Mouse (Mus musculus) MEL (cell line): ENCODE measurements around the gene Ddhd1. TPM values are rescaled to one million over a fixed set of nuclear protein-coding genes. Genes with fewer than 3 reads are reported as not detected.

Experiments
- DNase-seq: peaks from one replicate; pipeline ENCODE4 v3.0.0; 2011; ENCODE audit warnings: low read depth, low spot score
- H3K27ac ChIP-seq: 2 replicates; pipeline ENCODE4 v1.5.1; 2012; ENCODE audit warnings: low read depth, mild to moderate bottlenecking, control low read depth, low read length, moderate library complexity; ENCODE audit not compliant: control insufficient read depth
- H3K27me3 ChIP-seq, 2 experiments: fragments of 150-350 bp in 1 of 2; sonication (generic) in 1 of 2; 2 replicates each; pipeline ENCODE4 v1.6.1; 2012; ENCODE audit warnings: low read length in 2 of 2, mild to moderate bottlenecking in 2 of 2, improper control_type of control experiment in 1 of 2, moderate library complexity in 1 of 2; ENCODE audit not compliant: insufficient read depth in 2 of 2, control insufficient read depth in 1 of 2
- H3K36me3 ChIP-seq, 2 experiments: 2 replicates each; pipeline ENCODE4 v1.6.1; 2012 to 2014; ENCODE audit warnings: low read length in 2 of 2, improper control_type of control experiment in 1 of 2, inconsistent platforms in 1 of 2, mild to moderate bottlenecking in 1 of 2; ENCODE audit not compliant: insufficient read depth in 2 of 2, control insufficient read depth in 1 of 2
- H3K4me1 ChIP-seq, 2 experiments: fragments of 150-350 bp in 1 of 2; sonication (generic) in 1 of 2; 2 replicates each; pipeline ENCODE4 v1.6.1; 2012; ENCODE audit warnings: low read length in 2 of 2, improper control_type of control experiment in 1 of 2, mild to moderate bottlenecking in 1 of 2; ENCODE audit not compliant: insufficient read depth in 2 of 2, control insufficient read depth in 1 of 2
- H3K4me3 ChIP-seq, 2 experiments: fragments of 150-350 bp in 1 of 2; sonication (generic) in 1 of 2; 2 replicates each; pipeline ENCODE4 v1.5.1; 2012; ENCODE audit warnings: low read depth in 2 of 2, low read length in 2 of 2, mild to moderate bottlenecking in 2 of 2, moderate library complexity in 2 of 2, control low read depth in 1 of 2, improper control_type of control experiment in 1 of 2; ENCODE audit not compliant: control insufficient read depth in 1 of 2, insufficient read depth in 1 of 2
- H3K79me2 ChIP-seq: 2 replicates; pipeline ENCODE4 v1.6.1; 2012; ENCODE audit warnings: mild to moderate bottlenecking, low read length, moderate library complexity; ENCODE audit not compliant: control insufficient read depth, poor library complexity, insufficient read depth
- H3K9ac ChIP-seq: 2 replicates; pipeline ENCODE4 v1.6.1; 2012; ENCODE audit warnings: low read depth, mild to moderate bottlenecking, control low read depth, low read length, moderate library complexity; ENCODE audit not compliant: control insufficient read depth, poor library complexity, severe bottlenecking
- H3K9me3 ChIP-seq: fragments of 150-350 bp; sonication (generic); replicated peaks from 2 replicates; pipeline ENCODE4 v1.6.1; 2012; ENCODE audit warnings: mild to moderate bottlenecking, low read length, improper control_type of control experiment, moderate library complexity; ENCODE audit not compliant: insufficient read depth
- CTCF ChIP-seq, 3 experiments: IDR thresholded peaks in 2 of 3; conservative IDR thresholded peaks in 1 of 3; 2 replicates each; pipeline ENCODE4 v1.5.1; 2011 to 2012; ENCODE audit warnings: low read length in 3 of 3, low read depth in 2 of 3, mild to moderate bottlenecking in 2 of 3, improper control_type of control experiment in 1 of 3, inconsistent platforms in 1 of 3, mixed read lengths in 1 of 3, moderate library complexity in 1 of 3; ENCODE audit not compliant: control insufficient read depth in 1 of 3, insufficient read depth in 1 of 3, poor library complexity in 1 of 3, severe bottlenecking in 1 of 3
- E2F4 ChIP-seq: IDR thresholded peaks from 2 replicates; pipeline ENCODE4 v1.6.1; 2011; ENCODE audit warnings: low read depth, low read length, improper control_type of control experiment, borderline replicate concordance
- ETS1 ChIP-seq: IDR thresholded peaks from 2 replicates; pipeline ENCODE4 v1.6.1; 2012; ENCODE audit warnings: low read depth, mild to moderate bottlenecking, inconsistent platforms, low read length, improper control_type of control experiment, moderate library complexity
- MAFK ChIP-seq: IDR thresholded peaks from 2 replicates; pipeline ENCODE4 v1.6.1; 2011; ENCODE audit warnings: low read depth, mild to moderate bottlenecking, low read length, improper control_type of control experiment, borderline replicate concordance
- MYC ChIP-seq: IDR thresholded peaks from 2 replicates; pipeline ENCODE4 v1.6.1; 2011; ENCODE audit warnings: low read depth, mild to moderate bottlenecking, low read length, improper control_type of control experiment, moderate library complexity
- POLR2AphosphoS2 ChIP-seq: IDR thresholded peaks from 2 replicates; pipeline ENCODE4 v1.6.1; 2011; ENCODE audit warnings: low read length, improper control_type of control experiment
- TAL1 ChIP-seq: IDR thresholded peaks from 2 replicates; pipeline ENCODE4 v1.6.1; 2012; ENCODE audit warnings: mild to moderate bottlenecking, inconsistent platforms, low read length, moderate library complexity, mixed read lengths
- TBP ChIP-seq: IDR thresholded peaks from 2 replicates; pipeline ENCODE4 v1.8.0; 2011; ENCODE audit warnings: low read depth, low read length, improper control_type of control experiment
- UBTF ChIP-seq: IDR thresholded peaks from 2 replicates; pipeline ENCODE4 v1.6.1; 2012; ENCODE audit warnings: low read depth, mild to moderate bottlenecking, inconsistent platforms, low read length, improper control_type of control experiment, moderate library complexity, borderline replicate concordance; ENCODE audit not compliant: insufficient read depth
- USF2 ChIP-seq, 2 experiments: IDR thresholded peaks; 2 replicates each; pipeline ENCODE4 v1.6.1; 2011 to 2012; ENCODE audit warnings: improper control_type of control experiment in 2 of 2, low read length in 2 of 2, borderline replicate concordance in 1 of 2, inconsistent platforms in 1 of 2, low read depth in 1 of 2, mild to moderate bottlenecking in 1 of 2; ENCODE audit not compliant: insufficient read depth in 1 of 2
- ZC3H11A ChIP-seq: IDR thresholded peaks from 2 replicates; pipeline ENCODE4 v1.6.1; 2012; ENCODE audit warnings: low read depth, mild to moderate bottlenecking, inconsistent platforms, low read length, improper control_type of control experiment
- ZKSCAN1 ChIP-seq: IDR thresholded peaks from 2 replicates; pipeline ENCODE4 v1.6.1; 2012; ENCODE audit warnings: low read depth, mild to moderate bottlenecking, inconsistent platforms, low read length, improper control_type of control experiment, moderate library complexity
- polyA plus RNA-seq, 2 experiments: library from polyadenylated mRNA; stranded (reverse) in 1 of 2; unstranded in 1 of 2; fragments of >175 nt in 1 of 2; fragments of >200 nt in 1 of 2; gene quantifications; 2 replicates each; pipeline versions ENCODE4 v1.2.1 to v1.2.4; 2012; ENCODE audit warnings: low replicate concordance in 2 of 2, low read depth in 1 of 2; ENCODE audit not compliant: insufficient read length in 2 of 2, insufficient read depth in 1 of 2, missing spikeins in 1 of 2
- total RNA-seq: library from RNA; depleted of rRNA; stranded (reverse); fragments of 300-350 nt; gene quantifications from 2 replicates; pipeline ENCODE4 v1.2.3, GENCODE M21; 2012

The Ddhd1 gene
- total and polyA plus RNA-seq, 3 experiments = 9.0 to 14.3 TPM; not detected in 1

GRCm38 (mm10) chr14:45550010-45550647 is 107.8 kb downstream of the Ddhd1 start:
- H3K79me2 ChIP-seq = no peaks in the 10 kb centered on the region
- TF ChIP-seq USF2 (IDR thresholded peaks at IDR 0.05; ENCODE audit: borderline replicate concordance in 1 of 2, insufficient read depth in 1 of 2, low read depth in 1 of 2, low read length in 2 of 2) = no peak
- no peak overlapping the region for H3K4me3 ChIP-seq
- no peaks in the 10 kb centered on the region for H3K4me1 ChIP-seq
- H3K27me3 ChIP-seq = no peaks in the 10 kb centered on the region
- no peaks in the 10 kb centered on the region for H3K36me3 ChIP-seq
- H3K9me3 ChIP-seq = no peaks in the 10 kb centered on the region
- no peak overlapping the region for H3K27ac ChIP-seq
- no peak overlapping the region for H3K9ac ChIP-seq
- no peak for DNase-seq

GRCm38 (mm10) chr14:45548118-45548517 is 109.8 kb downstream of the Ddhd1 start:
- H3K4me3 ChIP-seq = no peak overlapping the region
- DNase-seq = no peak
- H3K4me1 ChIP-seq = no peaks in the 10 kb centered on the region
- no peaks in the 10 kb centered on the region for H3K36me3 ChIP-seq
- H3K9ac ChIP-seq = no peak overlapping the region
- no peak for TF ChIP-seq TBP
- TF ChIP-seq CTCF (IDR thresholded peaks at IDR 0.05 in 2 of 3, conservative IDR thresholded peaks at IDR 0.05 in 1 of 3; ENCODE audit: control insufficient read depth in 1 of 3, insufficient read depth in 1 of 3, low read depth in 2 of 3, low read length in 3 of 3, poor library complexity in 1 of 3, severe bottlenecking in 1 of 3) = peak; percentile 18 to 57 (median 23); a peak in 3 of 6 replicates
- H3K27ac ChIP-seq = no peak overlapping the region
- H3K79me2 ChIP-seq = no peaks in the 10 kb centered on the region
- H3K9me3 ChIP-seq = no peaks in the 10 kb centered on the region
- H3K27me3 ChIP-seq = 0 out of 4 replicates have a peak, but pooled peaks cover 0 to 1% of the 10 kb centered on the region in 2 experiments

- H3K9me3 ChIP-seq = no peaks in the 10 kb centered on the region
- no peak for TF ChIP-seq POLR2AphosphoS2
- no peak for TF ChIP-seq MYC
- no peak for TF ChIP-seq ZKSCAN1
- no peak for TF ChIP-seq E2F4
- no peak for TF ChIP-seq MAFK
- no peak for TF ChIP-seq TAL1
- TF ChIP-seq UBTF = no peak
- no peak for TF ChIP-seq USF2 (IDR thresholded peaks at IDR 0.05; ENCODE audit: borderline replicate concordance in 1 of 2, insufficient read depth in 1 of 2, low read depth in 1 of 2, low read length in 2 of 2)
- TF ChIP-seq ZC3H11A = no peak
- no peak for TF ChIP-seq ETS1
- DNase-seq = no peak
These were observed 113.0 kb downstream of the Ddhd1 start for GRCm38 (mm10) chr14:45544905-45545304.

More at GRCm38 (mm10) chr14:45544905-45545304, 113.0 kb downstream of the Ddhd1 start:
- no peaks in the 10 kb centered on the region for H3K4me1 ChIP-seq
- no peak overlapping the region for H3K4me3 ChIP-seq
- H3K36me3 ChIP-seq = no peaks in the 10 kb centered on the region
- H3K27ac ChIP-seq = no peak overlapping the region
- no peak overlapping the region for H3K9ac ChIP-seq
- H3K27me3 ChIP-seq = 0 out of 4 replicates have a peak, but pooled peaks cover 0 to 1% of the 10 kb centered on the region in 2 experiments
- no peaks in the 10 kb centered on the region for H3K79me2 ChIP-seq
